Mouse (Mus musculus): ENCODE data around the gene Gm10375.
"Not testable (repeated sequence)": the region's sequence is repeated elsewhere in the genome, so short reads cannot be mapped to it uniquely, and the experiment has no call there.

Gm10375 gene

DNA sequence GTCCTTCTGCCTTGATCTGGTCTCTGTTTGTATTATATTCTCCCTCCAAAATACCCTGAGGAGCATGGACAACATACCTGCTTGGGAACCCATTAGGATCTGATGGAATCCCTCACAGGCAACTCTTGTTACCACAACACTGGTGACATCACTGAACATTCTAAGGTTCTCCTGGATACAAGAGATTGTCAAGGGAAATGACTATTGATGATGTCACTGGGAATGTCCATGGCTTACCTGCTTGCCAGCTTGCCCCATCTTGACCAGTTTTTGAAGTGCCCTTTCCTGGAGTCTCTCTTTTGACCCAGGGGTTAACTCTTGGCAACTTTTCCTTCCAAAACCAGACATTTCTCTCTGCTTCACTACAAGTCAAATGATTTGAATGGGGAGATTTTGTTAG, at the start of gene Gm10375:
Gm10375 (minus strand) TSS at position 101 of the 400 bp plus-strand sequence.
- not testable (repeated sequence) for DNase-seq (ENCODE audit: low spot score)

GRCm38 (mm10) chr14:43579046-43579445, 28.8 kb downstream of the Gm10375 start, which contains the start of gene Gm17654:
Gm17654 (minus strand) TSS chr14:43579146.
- DNase-seq (ENCODE audit: low spot score), result not testable (repeated sequence)

DNA sequence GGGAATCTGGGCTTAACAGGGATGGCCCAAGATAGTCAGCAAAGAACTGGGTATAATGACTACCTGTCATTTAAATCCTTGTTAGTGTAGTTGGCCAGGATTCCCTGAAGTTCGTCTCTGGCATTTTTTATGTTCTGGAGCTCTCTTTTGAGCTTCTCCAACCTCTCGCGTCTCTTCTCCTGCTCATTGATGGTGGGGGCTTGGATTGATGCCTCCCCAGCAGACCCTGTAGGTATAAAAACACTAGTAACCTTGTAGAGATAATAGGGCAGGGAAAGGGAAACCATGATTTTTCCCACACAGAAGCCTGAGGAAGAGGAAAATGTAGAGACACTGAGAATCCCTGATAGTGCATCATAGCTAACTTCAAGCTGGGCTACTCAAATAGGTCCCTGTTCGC, 29.8 kb downstream of the Gm10375 start:
- not testable (repeated sequence) for DNase-seq (ENCODE audit: low spot score)
